Mouse (Mus musculus) brown adipose tissue, adult 24 weeks (tissue): ENCODE results near the gene Jph2. TPM values are rescaled to one million over a fixed set of nuclear protein-coding genes. Genes with fewer than 3 reads are reported as not detected.

ENCODE experiments used
- H3K27ac ChIP-seq: fragments of 200-500 bp; replicated peaks from 2 replicates; pipeline ENCODE4 v1.5.1; 2012; ENCODE audit warnings: low read depth, mild to moderate bottlenecking, low read length
- H3K4me1 ChIP-seq: fragments of 200-500 bp; 2 replicates; pipeline ENCODE4 v1.6.1; 2012; ENCODE audit warnings: low read length, mixed read lengths; ENCODE audit not compliant: control insufficient read depth, insufficient read depth, insufficient read length
- H3K4me3 ChIP-seq: fragments of 200-500 bp; 2 replicates; pipeline ENCODE4 v1.5.1; 2012; ENCODE audit warnings: low read depth, mild to moderate bottlenecking, low read length, moderate library complexity; ENCODE audit not compliant: insufficient read depth
- polyA plus RNA-seq: library from polyadenylated mRNA; stranded (reverse); fragments of >200 nt; gene quantifications from 2 replicates; pipeline ENCODE4 v1.2.4, GENCODE M21; 2012; ENCODE audit not compliant: missing spikeins, insufficient read depth, insufficient read length

Gene Jph2
- polyA plus RNA-seq, 1 experiment, result 1.1 TPM

- Histone ChIP-seq H3K27ac (no peak overlapping the region), H3K4me1 (no peaks in the 10 kb centered on the region), H3K4me3 (no peak overlapping the region)
Observed at GRCm38 (mm10) chr2:163359253-163359652, 38.5 kb downstream of the Jph2 start.

DNA sequence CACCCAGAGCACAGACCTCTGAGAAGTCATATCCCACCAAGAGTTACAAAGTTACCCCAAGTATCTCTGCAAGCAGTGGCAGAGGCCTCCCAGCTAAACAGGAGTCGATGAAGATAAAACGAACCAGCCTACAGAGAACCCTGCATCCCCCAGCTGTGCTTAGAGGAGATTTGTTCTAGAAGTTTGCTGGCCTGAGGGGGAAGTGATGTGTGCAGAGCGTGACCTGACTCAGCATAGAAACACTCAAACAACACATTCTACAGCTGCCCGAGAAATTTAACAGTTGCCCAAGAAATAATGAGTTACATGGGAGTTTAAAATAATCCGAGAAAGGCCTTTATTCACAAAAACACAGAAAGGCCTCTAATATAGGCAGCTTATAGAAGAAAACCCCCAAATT lies 39.1 kb downstream of the Jph2 start:
- no peaks in the 10 kb centered on the region for H3K4me1 ChIP-seq
- H3K27ac ChIP-seq, result no peak overlapping the region
- H3K4me3 ChIP-seq, result no peak overlapping the region

DNA sequence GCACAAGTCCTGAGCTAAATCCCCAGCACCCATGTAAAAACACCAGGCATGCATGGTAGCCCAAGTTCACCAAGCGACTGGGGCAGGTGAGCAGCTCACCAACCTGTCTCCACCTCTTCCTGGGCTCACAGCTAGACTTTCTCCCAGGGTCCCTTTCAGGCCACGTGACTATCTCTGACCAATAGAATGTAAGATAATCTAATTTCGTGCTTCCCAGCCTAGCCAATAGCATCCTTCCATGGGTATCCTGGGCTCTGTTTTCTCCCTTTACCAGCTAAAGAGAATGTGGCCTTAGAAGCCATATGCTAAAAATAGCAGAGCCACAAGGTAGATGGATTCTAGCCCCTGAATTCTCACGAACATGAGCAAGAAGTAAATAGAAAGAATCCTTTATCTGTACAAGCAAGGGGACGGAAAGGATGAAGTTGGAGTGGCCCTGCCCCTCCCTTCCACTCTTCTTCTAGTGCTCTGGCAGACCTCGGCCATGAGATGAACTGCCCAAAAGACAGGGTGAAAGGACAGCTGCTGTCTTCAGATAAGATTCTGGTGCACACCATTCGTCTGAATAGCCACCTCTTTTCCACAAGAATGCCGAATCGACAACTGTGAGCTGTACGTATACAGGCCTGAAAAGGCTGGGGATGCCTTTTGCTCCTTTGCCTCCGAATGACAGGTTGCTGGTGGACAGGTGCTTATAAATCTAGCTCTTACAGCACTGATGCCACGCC lies 41.5 kb downstream of the Jph2 start:
- Histone ChIP-seq H3K27ac (no peak overlapping the region), H3K4me1 (no peaks in the 10 kb centered on the region)

GRCm38 (mm10) chr2:163355666-163356065 lies 42.1 kb downstream of the Jph2 start:
- H3K4me3 ChIP-seq, result no peak overlapping the region
- no peak overlapping the region for H3K27ac ChIP-seq
- no peaks in the 10 kb centered on the region for H3K4me1 ChIP-seq

More for the DNA sequence above, 41.5 kb downstream of the Jph2 start:
- no peak overlapping the region for H3K4me3 ChIP-seq

DNA sequence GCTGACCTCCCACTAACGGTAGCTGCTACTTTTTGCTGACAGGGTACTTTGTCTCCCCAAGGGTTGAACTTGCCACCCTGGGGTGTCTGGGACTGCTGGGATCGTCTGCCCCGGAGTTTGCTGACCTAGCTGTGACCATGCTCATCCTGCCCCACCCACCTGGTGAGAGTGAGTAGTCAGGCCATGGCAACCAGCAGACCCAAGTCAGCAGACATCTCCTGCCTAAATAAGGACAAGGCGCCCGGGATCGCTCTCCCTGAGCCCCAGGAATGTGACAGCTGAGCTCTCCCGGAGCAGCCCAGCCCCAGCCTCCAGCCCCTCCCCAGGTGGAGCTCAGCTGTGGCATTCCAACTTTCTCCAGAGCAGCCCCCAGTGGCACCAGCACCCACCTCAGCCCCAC lies 44.1 kb downstream of the Jph2 start:
- no peak overlapping the region for H3K4me3 ChIP-seq
- no peak overlapping the region for H3K27ac ChIP-seq
- no peaks in the 10 kb centered on the region for H3K4me1 ChIP-seq

GRCm38 (mm10) chr2:163350443-163350842 lies 47.4 kb downstream of the Jph2 start:
- H3K27ac ChIP-seq, result no peak overlapping the region
- no peaks in the 10 kb centered on the region for H3K4me1 ChIP-seq
- no peak overlapping the region for H3K4me3 ChIP-seq

- Histone ChIP-seq H3K4me3 (no peak overlapping the region), H3K27ac (no peak overlapping the region), H3K4me1 (no peaks in the 10 kb centered on the region)
Observed at GRCm38 (mm10) chr2:163349411-163349810, 48.4 kb downstream of the Jph2 start.

DNA sequence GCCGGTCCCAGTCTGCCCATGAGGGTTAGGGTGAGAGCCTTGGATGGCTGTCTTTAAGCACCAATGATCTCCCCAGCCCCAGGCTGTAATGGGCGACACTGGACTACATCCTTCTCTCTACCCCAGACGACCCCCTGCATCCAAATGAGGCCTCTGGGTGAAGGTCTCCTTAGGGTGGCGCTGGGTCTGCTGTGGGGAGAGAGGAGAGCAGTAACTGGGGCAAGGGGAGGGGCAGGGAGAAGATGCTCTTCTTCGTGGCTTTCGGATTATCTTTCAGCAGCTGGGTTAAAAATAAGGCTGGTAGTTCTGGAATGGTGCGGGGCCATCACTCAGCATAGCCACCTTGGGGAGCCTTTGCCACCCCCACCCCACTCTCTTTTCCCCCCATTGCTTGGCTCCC lies 49.1 kb downstream of the Jph2 start:
- H3K4me3 ChIP-seq, result no peak overlapping the region
- no peaks in the 10 kb centered on the region for H3K4me1 ChIP-seq
- no peak overlapping the region for H3K27ac ChIP-seq

DNA sequence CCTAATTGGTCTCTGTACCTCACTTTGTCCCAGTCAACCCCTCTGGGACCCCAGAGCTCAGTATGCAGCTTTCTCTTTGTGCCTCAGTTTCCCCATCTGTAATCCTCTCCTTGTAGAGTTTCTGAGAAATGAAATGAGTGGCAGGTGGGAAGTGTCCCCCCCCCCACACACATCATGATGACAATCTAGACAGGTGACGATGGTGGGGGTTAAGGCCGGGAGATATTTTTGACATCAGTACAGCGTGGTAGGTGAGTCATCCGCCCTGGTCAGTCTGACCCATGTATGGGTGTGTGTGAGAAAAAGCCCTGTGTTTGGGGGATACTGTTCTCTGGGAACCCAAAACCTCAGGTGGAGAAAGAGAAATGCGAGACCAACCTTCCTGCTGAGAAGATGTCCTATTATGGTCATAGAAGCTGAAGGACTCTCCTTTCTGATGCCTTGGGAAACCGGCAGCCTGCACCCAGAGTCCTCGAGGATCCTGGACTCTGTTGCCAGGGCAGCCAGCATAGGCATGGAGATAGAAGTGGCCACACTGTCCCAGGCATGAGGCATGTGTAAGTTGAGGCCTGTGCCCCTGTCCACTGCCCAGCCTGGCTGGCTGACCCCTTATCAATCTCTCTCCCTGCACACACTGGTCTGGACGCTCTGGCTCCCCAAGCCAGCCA lies 50.1 kb downstream of the Jph2 start:
- Histone ChIP-seq H3K27ac (no peak overlapping the region), H3K4me1 (no peaks in the 10 kb centered on the region), H3K4me3 (no peak overlapping the region)

GRCm38 (mm10) chr2:163346497-163346896 lies 51.3 kb downstream of the Jph2 start:
- H3K4me3 ChIP-seq, result no peak overlapping the region
- no peak overlapping the region for H3K27ac ChIP-seq
- no peaks in the 10 kb centered on the region for H3K4me1 ChIP-seq

DNA sequence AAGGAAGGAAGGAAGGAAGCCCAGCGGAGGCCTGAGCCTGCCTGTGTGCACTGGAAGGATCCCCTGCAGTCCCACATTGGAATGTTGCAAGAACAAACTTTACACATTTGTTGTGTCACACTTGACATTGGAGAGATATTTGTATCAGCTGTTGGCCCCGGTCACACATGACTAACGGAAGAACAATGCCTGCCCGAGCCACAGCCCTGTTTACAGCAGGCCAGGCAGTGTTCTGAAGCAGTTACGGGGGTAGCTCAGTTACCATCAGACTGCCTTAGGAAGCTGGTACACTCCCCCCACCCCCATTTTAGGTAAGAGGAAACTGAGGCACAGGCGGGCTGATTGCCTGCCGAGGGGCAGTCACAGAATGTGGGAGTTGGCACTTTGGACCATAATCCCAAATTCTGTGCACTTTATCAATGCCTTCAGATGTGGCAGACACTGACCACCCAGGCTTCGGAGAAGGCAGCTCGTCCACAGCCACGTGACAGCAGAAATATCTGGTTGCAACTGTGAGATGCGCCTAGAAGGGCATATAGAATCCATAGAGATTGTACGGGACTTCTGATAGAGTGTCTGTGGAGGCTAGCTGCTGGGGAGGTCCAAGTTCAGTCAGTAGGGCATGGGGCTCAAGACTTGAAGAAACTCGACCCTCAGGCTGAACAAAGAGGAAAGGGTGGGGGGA lies 52.7 kb downstream of the Jph2 start:
- no peak overlapping the region for H3K27ac ChIP-seq
- no peaks in the 10 kb centered on the region for H3K4me1 ChIP-seq
- no peak overlapping the region for H3K4me3 ChIP-seq

GRCm38 (mm10) chr2:163343671-163344070 lies 54.1 kb downstream of the Jph2 start:
- H3K27ac ChIP-seq, result no peak overlapping the region
- H3K4me3 ChIP-seq, result no peak overlapping the region
- no peaks in the 10 kb centered on the region for H3K4me1 ChIP-seq

GRCm38 (mm10) chr2:163340263-163340662 lies 57.5 kb downstream of the Jph2 start:
- Histone ChIP-seq H3K27ac (no peak overlapping the region), H3K4me3 (no peak overlapping the region), H3K4me1 (no peaks in the 10 kb centered on the region)

- no peak overlapping the region for H3K4me3 ChIP-seq
- H3K4me1 ChIP-seq, result no peaks in the 10 kb centered on the region
- H3K27ac ChIP-seq, result no peak overlapping the region
Observed at GRCm38 (mm10) chr2:163332368-163333055, 65.3 kb downstream of the Jph2 start.

DNA sequence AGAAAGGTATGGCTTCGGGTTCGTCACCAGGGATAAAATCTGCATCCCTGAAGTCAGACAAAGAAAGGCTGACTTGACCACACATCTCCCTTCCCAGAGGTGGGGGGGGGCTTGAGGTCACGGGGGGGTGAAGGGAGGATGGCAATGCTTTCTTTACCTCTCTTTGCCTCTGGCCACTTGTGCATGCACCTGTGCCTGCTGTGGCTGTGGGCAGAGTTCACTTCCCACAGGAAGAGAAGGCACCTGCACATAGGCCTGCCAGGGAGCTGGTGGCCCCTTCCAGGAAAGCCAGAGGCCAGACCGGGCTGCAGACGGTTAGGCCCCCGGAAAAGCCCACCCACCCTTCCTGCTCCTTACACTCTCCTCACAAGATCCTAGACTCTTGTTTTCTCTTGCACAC lies 66.4 kb downstream of the Jph2 start:
- H3K4me1 ChIP-seq, result no peaks in the 10 kb centered on the region
- H3K27ac ChIP-seq, result no peak overlapping the region

More for the DNA sequence above, 66.4 kb downstream of the Jph2 start:
- no peak overlapping the region for H3K4me3 ChIP-seq
